Mouse (Mus musculus): ENCODE measurements around the gene Atp1a2.

- TF ChIP-seq CTCF (IDR thresholded peaks at IDR 0.05; ENCODE audit: extremely low read depth, insufficient read depth, low read length): no peak
- TF ChIP-seq POLR2A (IDR thresholded peaks at IDR 0.05; ENCODE audit: extremely low read depth, insufficient read depth, low read length): no peak
Measured at GRCm38 (mm10) chr1:172301180-172301579, 3.3 kb upstream of the Atp1a2 start.
